Mouse (Mus musculus): Measurements from ENCODE around the gene Btf3l4. TPM values are rescaled to one million over a fixed set of nuclear protein-coding genes. Genes with fewer than 3 reads are reported as not detected.

Btf3l4 gene
- 10 to 100 TPM; 80.9 to 83.5 TPM for total RNA-seq (2021)
- long read RNA-seq, transcript Btf3l4-203 (6 exons, 1,033 nt), result minor isoform, 6 of 89 reads
- long read RNA-seq, transcript Btf3l4-204 (6 exons, 3,141 nt), result major isoform, 72 of 89 reads
- long read RNA-seq, partial matches to known transcripts, result 4 of 89 reads
- long read RNA-seq, other reads (novel, unspliced or antisense), result 7 of 89 reads

- DNase-seq (ENCODE audit: low spot score in 2 of 2), result peak; percentile 88 to 93
These were observed at the start of gene Btf3l4 for GRCm38 (mm10) chr4:108832916-108833827. Btf3l4 (minus strand) TSS chr4:108833614.

- peak; percentile 16 to 32 for DNase-seq (ENCODE audit: low spot score in 2 of 2)
These were observed 45.8 kb upstream of the Btf3l4 start, which contains the start of gene Rab3b for GRCm38 (mm10) chr4:108878963-108879822. Rab3b (plus strand) TSS chr4:108879063.

- no peak for DNase-seq (ENCODE audit: low spot score in 2 of 2)
These were observed 44.5 kb upstream of the Btf3l4 start for GRCm38 (mm10) chr4:108877901-108878300.

GRCm38 (mm10) chr4:108873746-108874145, 40.3 kb upstream of the Btf3l4 start:
- no peak for DNase-seq (ENCODE audit: low spot score in 2 of 2)

- peak; percentile 82 to 98 for DNase-seq (ENCODE audit: low spot score in 2 of 2)
These were observed 36.4 kb upstream of the Btf3l4 start for GRCm38 (mm10) chr4:108869730-108870374.

GRCm38 (mm10) chr4:108866806-108867205, 33.4 kb upstream of the Btf3l4 start:
- no peak for DNase-seq (ENCODE audit: low spot score in 2 of 2)

GRCm38 (mm10) chr4:108848505-108848848, 15.1 kb upstream of the Btf3l4 start, which contains the start of gene A730015C16Rik:
A730015C16Rik (minus strand) TSS chr4:108848619.
- DNase-seq (ENCODE audit: low spot score in 2 of 2), result no peak

GRCm38 (mm10) chr4:108847715-108848504, 14.5 kb upstream of the Btf3l4 start, which contains the start of gene Kti12:
Kti12 (plus strand) TSS chr4:108847785.
- peak; percentile 81 to 92 for DNase-seq (ENCODE audit: low spot score in 2 of 2)

- no peak for DNase-seq (ENCODE audit: low spot score in 2 of 2)
These were observed 12.6 kb upstream of the Btf3l4 start for GRCm38 (mm10) chr4:108845824-108846569.

- no peak for DNase-seq (ENCODE audit: low spot score in 2 of 2)
These were observed 9.9 kb upstream of the Btf3l4 start for GRCm38 (mm10) chr4:108843336-108843735.

- DNase-seq (ENCODE audit: low spot score in 2 of 2), result no peak
These were observed 8.6 kb upstream of the Btf3l4 start for GRCm38 (mm10) chr4:108841920-108842578.

- DNase-seq (ENCODE audit: low spot score in 2 of 2), result peak in 1 of 2 experiments; percentile 69
These were observed 4.6 kb upstream of the Btf3l4 start for GRCm38 (mm10) chr4:108838031-108838430.

GRCm38 (mm10) chr4:108835496-108835895, 2.1 kb upstream of the Btf3l4 start:
- DNase-seq (ENCODE audit: low spot score in 2 of 2), result no peak

- no peak for DNase-seq (ENCODE audit: low spot score in 2 of 2)
These were observed 1.5 kb upstream of the Btf3l4 start for GRCm38 (mm10) chr4:108834971-108835311.

- DNase-seq (ENCODE audit: low spot score in 2 of 2), result peak; percentile 76 to 89
These were observed 929 bp upstream of the Btf3l4 start, which contains the start of gene Txndc12 for GRCm38 (mm10) chr4:108834115-108834970. Txndc12 (plus strand) TSS chr4:108834601.

GRCm38 (mm10) chr4:108833828-108834114, 357 bp upstream of the Btf3l4 start:
- DNase-seq (ENCODE audit: low spot score in 2 of 2), result no peak

GRCm38 (mm10) chr4:108830698-108831097, 2.7 kb downstream of the Btf3l4 start:
- DNase-seq (ENCODE audit: low spot score in 2 of 2), result peak in 1 of 2 experiments; percentile 27

- DNase-seq (ENCODE audit: low spot score in 2 of 2), result no peak
These were observed 6.8 kb downstream of the Btf3l4 start for GRCm38 (mm10) chr4:108826643-108827042.

Measured in layer of hippocampus, adult 18-20 months (tissue).